Mouse (Mus musculus) myocyte (in vitro differentiated cells): ENCODE measurements around the gene Cep162. TPM values are rescaled to one million over a fixed set of nuclear protein-coding genes. Genes with fewer than 3 reads are reported as not detected.

ENCODE experiments used
- H3K27me3 ChIP-seq: one replicate; pipeline ENCODE4 v1.6.1; 2011; ENCODE audit not compliant: control insufficient read depth, insufficient read depth, insufficient read length
- H3K36me3 ChIP-seq: one replicate; pipeline ENCODE4 v1.6.1; 2011; ENCODE audit not compliant: control insufficient read depth, insufficient read depth
- H3K4me2 ChIP-seq: one replicate; pipeline ENCODE4 v1.6.1; 2011; ENCODE audit warnings: low read depth, control low read depth
- H3K4me3 ChIP-seq: one replicate; pipeline ENCODE4 v1.5.1; 2011; ENCODE audit warnings: mild to moderate bottlenecking, control low read depth, moderate library complexity
- H3K79me2 ChIP-seq: one replicate; pipeline ENCODE4 v1.6.1; 2011; ENCODE audit not compliant: control insufficient read depth, insufficient read depth
- H3ac ChIP-seq: one replicate; pipeline ENCODE4 v1.6.1; 2011; ENCODE audit not compliant: control insufficient read depth, insufficient read length
- CEBPB ChIP-seq: IDR thresholded peaks from 2 replicates; pipeline ENCODE4 v1.6.1; 2011; ENCODE audit warnings: mild to moderate bottlenecking, moderate library complexity; ENCODE audit not compliant: poor library complexity, insufficient read depth, severe bottlenecking
- E2F4 ChIP-seq: IDR thresholded peaks from one replicate; pipeline ENCODE4 v1.6.1; 2011; ENCODE audit warnings: mild to moderate bottlenecking, control low read depth, moderate library complexity; ENCODE audit not compliant: insufficient read depth
- MAX ChIP-seq: IDR thresholded peaks from one replicate; pipeline ENCODE4 v1.6.1; 2011; ENCODE audit warnings: low read depth, mild to moderate bottlenecking, control low read depth
- MYOD1 ChIP-seq, 3 experiments: IDR thresholded peaks; one replicate each; pipeline ENCODE4 v1.6.1; 2011; ENCODE audit warnings: control low read depth in 2 of 3, low read depth in 2 of 3, mild to moderate bottlenecking in 2 of 3, moderate library complexity in 1 of 3; ENCODE audit not compliant: insufficient read length in 2 of 3, control insufficient read depth in 1 of 3
- MYOG ChIP-seq, 3 experiments: IDR thresholded peaks; one replicate each; pipeline ENCODE4 v1.6.1; 2011; ENCODE audit warnings: control low read depth in 2 of 3, low read depth in 2 of 3, mild to moderate bottlenecking in 2 of 3; ENCODE audit not compliant: insufficient read length in 2 of 3, control insufficient read depth in 1 of 3, insufficient read depth in 1 of 3
- POLR2A ChIP-seq: IDR thresholded peaks from one replicate; pipeline ENCODE4 v1.6.1; 2011; ENCODE audit warnings: low read depth, mild to moderate bottlenecking, control low read depth, moderate library complexity; ENCODE audit not compliant: insufficient read length
- POLR2AphosphoS2 ChIP-seq: IDR thresholded peaks from one replicate; pipeline ENCODE4 v1.6.1; 2011; ENCODE audit warnings: low read depth, control low read depth; ENCODE audit not compliant: insufficient read length
- REST ChIP-seq: IDR thresholded peaks from one replicate; pipeline ENCODE4 v1.6.1; 2011; ENCODE audit warnings: mild to moderate bottlenecking, control low read depth, moderate library complexity; ENCODE audit not compliant: insufficient read depth, insufficient read length
- SRF ChIP-seq: IDR thresholded peaks from one replicate; pipeline ENCODE4 v1.6.1; 2011; ENCODE audit warnings: low read depth; ENCODE audit not compliant: control insufficient read depth, insufficient read length
- TCF12 ChIP-seq: IDR thresholded peaks from one replicate; pipeline ENCODE4 v1.6.1; 2011; ENCODE audit warnings: mild to moderate bottlenecking, control low read depth; ENCODE audit not compliant: poor library complexity, insufficient read depth, severe bottlenecking
- TCF3 ChIP-seq: IDR thresholded peaks from one replicate; pipeline ENCODE4 v1.6.1; 2011; ENCODE audit warnings: low read depth, control low read depth; ENCODE audit not compliant: insufficient read length
- USF1 ChIP-seq: IDR thresholded peaks from one replicate; pipeline ENCODE4 v1.6.1; 2011; ENCODE audit warnings: low read depth, mild to moderate bottlenecking, control low read depth, moderate library complexity
- polyA plus RNA-seq: library from polyadenylated mRNA; unstranded; fragments of >200 nt; fragmentation: generic; extraction: Trizol; gene quantifications from one replicate; pipeline ENCODE4 v1.2.1, GENCODE M21; 2012; ENCODE audit warnings: missing spikeins

Cep162 gene
- polyA plus RNA-seq, 1 experiment, result 2.3 TPM

DNA sequence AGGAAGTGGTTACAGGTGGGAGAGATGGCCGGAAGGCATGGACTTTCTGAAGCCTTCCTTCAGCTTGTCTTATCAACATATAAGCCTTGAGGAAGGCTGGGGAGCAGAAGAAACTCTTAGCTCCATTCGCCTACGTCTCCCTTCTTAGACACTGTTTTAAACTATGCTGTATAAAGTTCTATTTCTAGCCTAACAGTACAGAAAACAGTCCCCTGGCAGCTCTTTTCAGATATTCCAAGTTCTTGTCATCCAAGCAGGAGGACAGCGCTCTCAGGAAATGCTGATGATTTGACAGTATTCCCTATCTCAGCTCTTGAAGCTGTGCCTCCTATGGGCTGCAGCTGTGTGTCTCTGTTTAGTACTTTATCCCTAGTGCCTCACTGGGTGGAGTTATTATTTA lies 54.4 kb downstream of the Cep162 start:
- no peaks in the 10 kb centered on the region for H3K79me2 ChIP-seq
- H3K4me2 ChIP-seq, result no peak overlapping the region
- no peak overlapping the region for H3ac ChIP-seq
- peaks cover 57% of the 10 kb centered on the region for H3K36me3 ChIP-seq
- no peak overlapping the region for H3K4me3 ChIP-seq
- no peaks in the 10 kb centered on the region for H3K27me3 ChIP-seq
- TF ChIP-seq REST (no peak), MAX (no peak), TCF12 (no peak), POLR2A (no peak), E2F4 (no peak), MYOG (IDR thresholded peaks at IDR 0.05; ENCODE audit: control insufficient read depth in 1 of 3, insufficient read depth in 1 of 3, insufficient read length in 2 of 3, low read depth in 2 of 3) (no peak), MYOD1 (IDR thresholded peaks at IDR 0.05; ENCODE audit: control insufficient read depth in 1 of 3, insufficient read length in 2 of 3, low read depth in 2 of 3) (no peak), TCF3 (no peak), SRF (no peak), POLR2AphosphoS2 (no peak), USF1 (no peak), CEBPB (no peak)

- H3ac ChIP-seq, result no peak overlapping the region
- H3K4me2 ChIP-seq, result no peak overlapping the region
- no peaks in the 10 kb centered on the region for H3K79me2 ChIP-seq
- H3K27me3 ChIP-seq, result no peaks in the 10 kb centered on the region
- TF ChIP-seq TCF12 (no peak), CEBPB (no peak), MYOD1 (IDR thresholded peaks at IDR 0.05; ENCODE audit: control insufficient read depth in 1 of 3, insufficient read length in 2 of 3, low read depth in 2 of 3) (no peak), E2F4 (no peak), TCF3 (no peak), REST (no peak), MAX (no peak), USF1 (no peak), SRF (no peak), MYOG (IDR thresholded peaks at IDR 0.05; ENCODE audit: control insufficient read depth in 1 of 3, insufficient read depth in 1 of 3, insufficient read length in 2 of 3, low read depth in 2 of 3) (no peak), POLR2AphosphoS2 (no peak), POLR2A (no peak)
- peaks cover 54% of the 10 kb centered on the region for H3K36me3 ChIP-seq
- H3K4me3 ChIP-seq, result no peak overlapping the region
Measured at GRCm38 (mm10) chr9:87200426-87200825, 54.9 kb downstream of the Cep162 start.

GRCm38 (mm10) chr9:87198036-87198435 lies 57.3 kb downstream of the Cep162 start:
- H3K27me3 ChIP-seq, result no peaks in the 10 kb centered on the region
- peaks cover 48% of the 10 kb centered on the region for H3K36me3 ChIP-seq
- TF ChIP-seq TCF12, result no peak
- TF ChIP-seq SRF, result no peak
- TF ChIP-seq MYOG (IDR thresholded peaks at IDR 0.05; ENCODE audit: control insufficient read depth in 1 of 3, insufficient read depth in 1 of 3, insufficient read length in 2 of 3, low read depth in 2 of 3), result no peak
- no peak for TF ChIP-seq POLR2A
- no peak for TF ChIP-seq MAX
- H3K4me2 ChIP-seq, result no peak overlapping the region
- H3K79me2 ChIP-seq, result no peaks in the 10 kb centered on the region
- H3K4me3 ChIP-seq, result no peak overlapping the region
- no peak overlapping the region for H3ac ChIP-seq

DNA sequence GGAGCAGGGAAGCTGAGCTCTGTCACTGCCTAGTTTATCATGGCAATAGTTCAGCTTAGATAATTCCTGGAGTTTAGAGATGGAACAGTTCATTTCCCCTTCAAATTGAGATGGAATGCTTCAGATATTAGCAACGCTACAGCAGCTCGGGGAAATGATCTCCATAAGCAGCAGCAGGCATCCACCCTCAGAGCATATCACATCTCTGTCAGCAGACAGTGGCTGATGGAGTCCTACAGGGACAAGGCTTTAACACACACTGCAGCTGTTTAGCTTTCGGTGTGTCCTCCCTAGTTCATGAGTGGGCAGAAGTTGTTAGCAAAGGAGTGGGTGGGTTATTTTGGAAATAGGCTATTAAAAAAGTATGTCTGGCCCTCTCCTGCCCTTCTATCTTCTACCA lies 58.1 kb downstream of the Cep162 start:
- Histone ChIP-seq H3K79me2 (no peaks in the 10 kb centered on the region), H3K4me3 (no peak overlapping the region), H3K27me3 (no peaks in the 10 kb centered on the region), H3K4me2 (no peak overlapping the region), H3ac (no peak overlapping the region), H3K36me3 (peaks cover 51% of the 10 kb centered on the region)
- no peak for TF ChIP-seq E2F4

GRCm38 (mm10) chr9:87193721-87194120 lies 61.6 kb downstream of the Cep162 start:
- Histone ChIP-seq H3K36me3 (peaks cover 49% of the 10 kb centered on the region), H3K4me3 (no peak overlapping the region), H3K27me3 (no peaks in the 10 kb centered on the region), H3ac (no peak overlapping the region), H3K79me2 (no peaks in the 10 kb centered on the region), H3K4me2 (no peak overlapping the region)
- TF ChIP-seq MYOG (IDR thresholded peaks at IDR 0.05; ENCODE audit: control insufficient read depth in 1 of 3, insufficient read depth in 1 of 3, insufficient read length in 2 of 3, low read depth in 2 of 3) (no peak), POLR2A (no peak), MAX (no peak), TCF3 (no peak), USF1 (no peak), CEBPB (no peak), REST (no peak), MYOD1 (IDR thresholded peaks at IDR 0.05; ENCODE audit: control insufficient read depth in 1 of 3, insufficient read length in 2 of 3, low read depth in 2 of 3) (no peak), POLR2AphosphoS2 (no peak), E2F4 (no peak), SRF (no peak), TCF12 (no peak)
